Mouse (Mus musculus) lung, adult 2 months (tissue): ENCODE measurements around the gene Trip10. TPM values are rescaled to one million over a fixed set of nuclear protein-coding genes. Genes with fewer than 3 reads are reported as not detected.

ENCODE experiments used
- DNase-seq: peaks from one replicate; pipeline ENCODE4 v3.0.0; 2022
- H3K4me1 ChIP-seq: fragments of 200-500 bp; 2 replicates; pipeline ENCODE4 v1.6.1; 2011; ENCODE audit warnings: low read length; ENCODE audit not compliant: control insufficient read depth, insufficient read depth
- H3K4me3 ChIP-seq: fragments of 200-500 bp; replicated peaks from 2 replicates; pipeline ENCODE3; 2011; ENCODE audit warnings: low read depth, mild to moderate bottlenecking, control low read depth, low read length; ENCODE audit errors: extremely low read depth
- CTCF ChIP-seq: fragments of 200-500 bp; IDR thresholded peaks from 2 replicates; pipeline ENCODE4 v1.5.1; 2011; ENCODE audit warnings: mild to moderate bottlenecking, low read length, control low read depth; ENCODE audit not compliant: insufficient read depth
- POLR2A ChIP-seq: fragments of 200-500 bp; IDR thresholded peaks from 2 replicates; pipeline ENCODE4 v1.6.1; 2011; ENCODE audit warnings: low read depth, mild to moderate bottlenecking, control low read depth, low read length, borderline replicate concordance; ENCODE audit errors: extremely low read depth
- WGBS: fragments of 180-500 bp; shearing (Covaris S2); methylation state at CpG from one replicate; pipeline ENCODE4 v1.1.7; 2018; 5-methylcytosine and 5-hydroxymethylcytosine counted together
- polyA plus RNA-seq: library from polyadenylated mRNA; depleted of rRNA; stranded (reverse); fragments of >200 nt; gene quantifications from 2 replicates; pipeline ENCODE4 v1.2.3, GENCODE M21; 2012

The Trip10 gene
- polyA plus RNA-seq, 1 experiment, result 50.7 TPM

DNA sequence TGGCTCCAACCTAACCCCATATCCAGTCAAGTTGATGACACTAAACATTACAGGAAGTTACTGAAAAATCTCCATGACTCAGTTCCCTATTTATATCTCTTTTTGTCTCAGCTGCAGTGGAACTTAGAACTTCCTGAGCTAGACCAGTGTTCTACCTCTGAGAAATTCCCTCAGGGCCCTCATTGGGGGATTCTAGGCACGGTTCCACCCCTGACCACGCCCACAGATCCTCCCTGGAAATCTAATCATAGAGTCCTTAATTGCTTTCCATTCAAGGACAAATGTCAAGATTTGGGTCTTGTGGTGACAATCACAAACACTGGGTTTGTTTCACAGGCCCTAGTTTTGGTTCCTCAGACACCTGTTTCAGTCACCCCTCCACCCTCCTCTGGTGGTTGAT is 35.8 kb downstream of the Trip10 start:
- no peak for DNase-seq
- Histone ChIP-seq H3K4me3 (no peak overlapping the region), H3K4me1 (peaks cover 2% of the 10 kb centered on the region; the same call in 1 of the 2 replicates)
- TF ChIP-seq CTCF, result no peak
- no peak for TF ChIP-seq POLR2A
- WGBS, result 41% methylated on average over 2 of the region's 2 CpGs

DNA sequence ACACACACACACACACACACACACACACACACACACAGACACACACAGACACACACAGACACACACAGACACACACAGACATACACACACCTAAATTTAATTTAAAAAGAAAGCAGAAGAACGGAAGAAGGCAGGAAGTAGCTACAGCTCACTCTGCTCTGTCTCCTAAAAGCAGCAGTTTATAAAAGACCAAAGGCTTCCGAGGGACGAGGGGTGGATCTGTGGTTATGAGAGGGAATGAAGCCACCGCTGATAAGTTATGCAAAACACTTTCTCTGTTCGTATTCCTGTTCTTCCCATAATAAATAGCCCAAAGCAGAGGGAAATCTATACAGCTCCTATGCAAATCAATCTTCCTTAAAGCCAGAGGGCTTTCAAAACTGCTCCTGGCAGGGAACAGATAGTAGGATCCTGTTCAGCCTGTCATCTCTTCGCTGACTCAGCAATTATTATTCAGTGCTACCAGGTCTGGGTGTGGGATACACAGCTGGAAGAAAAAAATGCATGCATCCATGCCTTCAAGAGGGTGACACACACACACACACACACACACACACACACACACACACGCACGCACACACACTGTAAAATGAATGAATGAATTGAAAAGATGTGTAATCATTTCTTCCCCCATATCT is 37.6 kb downstream of the Trip10 start:
- no peak for DNase-seq
- peaks cover 7% of the 10 kb centered on the region; the same call in 1 of the 2 replicates for H3K4me1 ChIP-seq
- WGBS, result 46% methylated on average over 8 of the region's 8 CpGs
- TF ChIP-seq CTCF, result no peak
- no peak overlapping the region for H3K4me3 ChIP-seq

DNA sequence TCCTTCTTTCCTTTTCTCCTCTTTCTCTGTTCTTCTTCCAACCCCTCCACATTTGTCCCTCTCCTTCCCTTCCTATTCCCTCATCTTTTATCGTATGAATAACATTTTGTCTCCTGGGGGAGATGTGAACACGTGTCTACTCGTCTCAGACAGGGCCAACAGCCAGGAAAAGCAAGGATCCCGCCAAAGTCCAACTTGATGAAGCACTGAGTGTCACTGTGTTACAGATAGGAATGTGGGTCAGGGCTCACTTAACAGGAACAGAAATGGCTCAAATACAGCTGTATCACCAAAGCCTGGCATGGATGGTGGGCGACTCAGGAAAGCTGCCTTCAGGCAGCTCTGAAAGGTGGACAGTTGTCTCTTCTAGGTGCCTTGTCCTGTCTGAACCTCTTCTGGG is 40.0 kb downstream of the Trip10 start:
- peaks cover 7% of the 10 kb centered on the region; the same call in 1 of the 2 replicates for H3K4me1 ChIP-seq
- no peak for TF ChIP-seq POLR2A
- no peak for TF ChIP-seq CTCF
- H3K4me3 ChIP-seq, result no peak overlapping the region
- 75% methylated on average over 5 of the region's 5 CpGs for WGBS
- DNase-seq, result no peak

GRCm38 (mm10) chr17:57290001-57290670 is 40.9 kb downstream of the Trip10 start:
- peaks cover 7% of the 10 kb centered on the region; the same call in 1 of the 2 replicates for H3K4me1 ChIP-seq
- TF ChIP-seq CTCF, result no peak
- no peak for TF ChIP-seq POLR2A
- WGBS, result 53% methylated on average over 9 of the region's 9 CpGs
- no peak overlapping the region for H3K4me3 ChIP-seq
- DNase-seq, result no peak

DNA sequence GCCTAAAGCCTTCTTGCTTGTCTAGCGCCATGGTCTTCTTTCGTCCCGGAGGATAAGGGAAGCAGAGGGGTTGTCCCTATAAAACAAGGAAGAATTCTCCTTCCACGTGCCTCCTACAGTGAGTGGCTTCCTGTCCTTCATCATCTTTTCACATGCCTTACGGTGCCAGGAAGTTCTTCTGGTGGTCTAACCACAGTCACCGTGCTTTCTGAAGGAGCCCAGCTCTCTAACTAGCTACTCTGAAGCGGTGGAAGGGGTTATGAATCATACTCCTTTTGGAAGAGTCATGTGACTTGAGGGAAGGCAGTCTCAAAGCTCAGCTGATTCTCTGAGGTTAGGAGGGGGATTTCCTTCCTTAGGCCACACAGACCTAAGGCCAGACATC is 41.4 kb downstream of the Trip10 start:
- TF ChIP-seq CTCF (no peak), POLR2A (no peak)

GRCm38 (mm10) chr17:57292302-57292701 is 43.0 kb downstream of the Trip10 start:
- DNase-seq, result no peak
- 80% methylated on average over 2 of the region's 2 CpGs for WGBS
- Histone ChIP-seq H3K4me1 (peaks cover 7% of the 10 kb centered on the region; the same call in 1 of the 2 replicates), H3K4me3 (no peak overlapping the region)
- no peak for TF ChIP-seq CTCF
- no peak for TF ChIP-seq POLR2A

More for the DNA sequence above, 41.4 kb downstream of the Trip10 start:
- no peak for DNase-seq
- WGBS, result 47% methylated on average over 7 of the region's 7 CpGs
- Histone ChIP-seq H3K4me1 (peaks cover 7% of the 10 kb centered on the region; the same call in 1 of the 2 replicates), H3K4me3 (no peak overlapping the region)

- TF ChIP-seq CTCF (no peak), POLR2A (no peak)
- 91% methylated on average over 9 of the region's 9 CpGs for WGBS
- peaks cover 7% of the 10 kb centered on the region; the same call in 1 of the 2 replicates for H3K4me1 ChIP-seq
- H3K4me3 ChIP-seq, result no peak overlapping the region
- DNase-seq, result no peak
Observed at GRCm38 (mm10) chr17:57292968-57293367, 43.7 kb downstream of the Trip10 start.

DNA sequence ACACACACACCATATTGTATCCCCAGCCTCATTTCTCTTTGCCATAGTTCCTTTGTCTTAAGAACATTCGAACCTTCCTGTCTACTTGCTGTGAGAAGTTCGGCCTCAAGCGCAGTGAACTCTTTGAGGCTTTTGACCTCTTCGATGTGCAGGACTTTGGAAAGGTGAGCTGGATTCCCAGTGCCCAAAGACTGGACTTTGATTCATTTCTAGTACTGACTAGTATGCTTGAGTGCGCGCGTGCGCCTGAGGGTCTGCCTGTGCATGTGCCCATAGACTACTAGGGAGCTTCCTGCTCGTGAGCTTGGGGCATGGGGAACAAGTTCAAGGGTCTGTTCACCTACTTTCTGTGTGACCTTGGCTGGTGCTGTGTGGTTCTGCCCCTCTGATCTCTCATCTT is 46.7 kb downstream of the Trip10 start:
- no peaks in the 10 kb centered on the region for H3K4me1 ChIP-seq
- no peak for DNase-seq

GRCm38 (mm10) chr17:57297040-57297439 is 47.8 kb downstream of the Trip10 start:
- 80% methylated on average over 12 of the region's 12 CpGs for WGBS
- no peak for TF ChIP-seq CTCF
- no peak for TF ChIP-seq POLR2A

More for the DNA sequence above, 46.7 kb downstream of the Trip10 start:
- TF ChIP-seq CTCF, result no peak
- no peak for TF ChIP-seq POLR2A
- no peak overlapping the region for H3K4me3 ChIP-seq
- WGBS, result 89% methylated on average over 9 of the region's 9 CpGs

DNA sequence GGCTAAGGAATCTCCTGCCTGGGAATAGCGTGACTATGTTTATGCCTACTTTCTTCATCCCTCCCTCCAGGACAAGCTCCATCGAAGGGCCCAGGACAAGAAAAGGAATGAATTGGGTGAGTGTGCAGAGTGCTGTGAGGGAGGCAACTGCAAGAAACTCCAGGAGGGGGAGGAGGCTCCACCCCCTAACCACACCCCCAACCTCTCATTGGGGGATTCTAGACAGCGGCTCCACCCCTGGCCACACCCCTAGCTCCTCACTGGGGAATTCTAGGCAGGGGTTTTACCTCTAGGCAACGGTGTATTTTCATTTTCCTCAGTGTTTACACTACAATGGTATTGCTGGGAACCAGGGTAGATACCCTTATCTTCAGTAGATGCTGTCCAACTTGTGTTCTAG is 56.3 kb downstream of the Trip10 start:
- TF ChIP-seq CTCF (no peak), POLR2A (no peak)
- 63% methylated on average over 4 of the region's 4 CpGs for WGBS
- H3K4me1 ChIP-seq, result no peaks in the 10 kb centered on the region
- DNase-seq, result no peak
- no peak overlapping the region for H3K4me3 ChIP-seq

More at GRCm38 (mm10) chr17:57297040-57297439, 47.8 kb downstream of the Trip10 start:
- no peak for DNase-seq
- Histone ChIP-seq H3K4me1 (no peaks in the 10 kb centered on the region), H3K4me3 (no peak overlapping the region)
